Mouse (Mus musculus): ENCODE results near the gene Mup2. TPM values are rescaled to one million over a fixed set of nuclear protein-coding genes. Genes with fewer than 3 reads are reported as not detected.
"Not testable (repeated sequence)": the region's sequence is repeated elsewhere in the genome, so short reads cannot be mapped to it uniquely, and the experiment has no call there.

Mup2 gene
- not detected for total RNA-seq (2021)
- long read RNA-seq: 0 reads

- DNase-seq (ENCODE audit: low spot score in 2 of 2): not testable (repeated sequence)
Measured at GRCm38 (mm10) chr4:60154189-60154588, at the start of gene Mup2. TSS of gene Mup2 (minus strand) at chr4:60154289.

Other genes with a start within 250 kb of the Mup2 start
- gene Slc46a2, start 239.2 kb downstream of the Mup2 start, total RNA-seq (2021): not detected
- gene Mup4, start 193.6 kb downstream of the Mup2 start, total RNA-seq (2021): not detected
- not detected for gene Mup6, start 190.0 kb downstream of the Mup2 start, total RNA-seq (2021)
- gene Mup7, start 83.8 kb downstream of the Mup2 start, total RNA-seq (2021): not detected
- gene Mup8, start 68.3 kb upstream of the Mup2 start, total RNA-seq (2021): not detected

Data from layer of hippocampus, adult 18-20 months (tissue).